Mouse (Mus musculus) spleen, adult 18-20 months (tissue): Measurements from ENCODE around the gene Dbnl.

ENCODE experiments used
- DNase-seq, 2 experiments: peaks; one replicate each; pipeline ENCODE4 v3.0.0; 2022; ENCODE audit warnings: mixed read lengths in 2 of 2

Gene Dbnl

GRCm38 (mm10) chr11:5840346-5840745 lies 52.1 kb downstream of the Dbnl start:
- DNase-seq = no peak

GRCm38 (mm10) chr11:5841751-5842150 lies 53.5 kb downstream of the Dbnl start:
- DNase-seq = no peak

GRCm38 (mm10) chr11:5843131-5843530 lies 54.8 kb downstream of the Dbnl start:
- no peak for DNase-seq

DNA sequence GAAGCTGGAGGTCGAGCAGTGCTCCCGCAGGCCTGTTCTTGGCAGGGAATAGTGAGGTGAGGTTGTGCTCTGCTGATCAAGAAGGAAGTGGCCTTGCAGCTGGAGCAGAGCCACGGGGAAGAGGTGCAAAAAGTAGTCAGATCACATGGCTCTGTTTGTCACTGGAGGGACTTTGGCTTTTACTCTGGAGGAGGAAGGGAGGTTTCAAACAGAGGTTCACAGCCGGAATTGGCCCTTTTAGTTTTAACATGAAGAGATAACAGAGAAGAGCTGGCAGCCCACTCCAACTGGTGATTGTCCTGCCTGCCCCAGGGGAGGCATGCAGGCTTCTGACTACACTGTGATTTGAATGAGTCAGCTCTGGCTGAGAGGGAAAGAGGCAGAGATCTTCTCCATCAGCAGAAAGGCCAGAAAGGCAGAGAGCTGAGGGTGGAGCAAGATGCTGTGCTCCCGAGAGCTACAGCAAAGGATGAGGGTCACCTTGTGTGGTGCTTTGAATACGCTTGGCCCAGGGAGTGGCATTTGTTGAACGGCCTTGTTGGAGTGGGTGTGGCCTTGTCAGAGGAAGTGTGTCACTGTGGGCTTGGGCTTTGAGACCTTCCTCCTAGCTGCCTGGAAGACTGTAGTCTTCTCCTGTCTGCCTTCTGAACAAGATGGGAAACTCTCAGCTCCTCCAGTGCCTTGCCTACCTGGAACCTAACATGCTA lies 58.5 kb downstream of the Dbnl start:
- DNase-seq = no peak

GRCm38 (mm10) chr11:5848741-5849140 lies 60.5 kb downstream of the Dbnl start:
- DNase-seq = no peak

- no peak for DNase-seq
Measured at GRCm38 (mm10) chr11:5849316-5849715, 61.0 kb downstream of the Dbnl start.

DNA sequence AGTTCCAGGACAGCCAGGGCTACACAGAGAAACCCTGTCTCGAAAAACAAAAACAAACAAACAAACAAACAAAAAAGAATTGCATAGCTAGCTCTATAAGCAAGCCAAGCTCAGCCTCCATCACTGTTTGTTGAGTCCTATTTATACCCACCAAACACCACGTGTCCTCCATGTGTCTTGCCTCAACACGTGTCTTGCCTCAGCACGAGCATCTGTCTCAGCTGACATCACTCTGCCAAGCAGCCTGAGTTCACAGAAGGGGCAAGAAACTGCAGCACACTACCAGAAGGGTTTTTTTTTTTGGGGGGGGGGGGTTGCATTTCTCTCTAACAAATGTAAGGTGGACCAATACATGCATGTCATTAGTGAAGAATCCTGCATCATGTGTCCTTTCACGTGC lies 62.2 kb downstream of the Dbnl start:
- no peak for DNase-seq
